Mouse (Mus musculus): ENCODE results near the gene Tuba4a. TPM values are rescaled to one million over a fixed set of nuclear protein-coding genes. Genes with fewer than 3 reads are reported as not detected.

Gene Tuba4a
- total and polyA plus RNA-seq, 3 experiments = 180 to 294 (median 192) TPM

- dilution Hi-C loops (cut with MboI; ENCODE audit: extremely low pct_ligation_motif_present, extremely low pct_unique_long_range_greater_than_20kb, low sequenced_read_pairs) = no loop called here
- no peaks in the 10 kb centered on the region for H3K79me2 ChIP-seq (replicated peaks; ENCODE audit: control insufficient read depth, extremely low read depth, insufficient read depth, poor library complexity, severe bottlenecking)
- no peak for DNase-seq (ENCODE audit: extremely low read depth)
- no peaks in the 10 kb centered on the region for H3K36me3 ChIP-seq (replicated peaks in 1 of 2; ENCODE audit: control insufficient read depth in 1 of 2, insufficient read depth in 1 of 2, low read length in 1 of 2)
- H3K27ac ChIP-seq (ENCODE audit: insufficient read depth, low read depth) = no peak overlapping the region
- H3K9me3 ChIP-seq (replicated peaks; ENCODE audit: low read length) = no peaks in the 10 kb centered on the region
- TF ChIP-seq HCFC1 (IDR thresholded peaks at IDR 0.05; ENCODE audit: low read depth, low read length) = no peak
- TF ChIP-seq MAFK (IDR thresholded peaks at IDR 0.05; ENCODE audit: insufficient replicate concordance, low read length) = no peak
- TF ChIP-seq NELFE (IDR thresholded peaks at IDR 0.05; ENCODE audit: low read depth, low read length) = no peak
- no peak for TF ChIP-seq E2F4 (IDR thresholded peaks at IDR 0.05; ENCODE audit: insufficient replicate concordance, low read depth, low read length)
- TF ChIP-seq EP300 (IDR thresholded peaks at IDR 0.05; ENCODE audit: low read length) = no peak
- no peak for TF ChIP-seq SIN3A (IDR thresholded peaks at IDR 0.05; ENCODE audit: low read length)
- no peak overlapping the region for H3K9ac ChIP-seq (ENCODE audit: insufficient read depth, low read depth)
- H3K27me3 ChIP-seq (replicated peaks) = peaks cover 6% of the 10 kb centered on the region
- peaks cover 9 to 22% of the 10 kb centered on the region in 2 experiments; a peak in 2 of 4 replicates for H3K4me1 ChIP-seq (ENCODE audit: control insufficient read depth in 1 of 2, insufficient read depth in 2 of 2)
- in situ Hi-C loops (cut with MboI; ENCODE audit: low pct_ligation_motif_present, low pct_unique_long_range_greater_than_20kb, low sequenced_read_pairs) = no loop called here
- H3K4me3 ChIP-seq (replicated peaks in 1 of 3; ENCODE audit: low read depth in 2 of 3, low read length in 2 of 3, poor library complexity in 1 of 3) = no peak overlapping the region
- no peak overlapping the region for H3K4me2 ChIP-seq (ENCODE audit: insufficient read depth, low read depth, poor library complexity, severe bottlenecking)
Observed at GRCm38 (mm10) chr1:75229158-75229557, 9.5 kb upstream of the Tuba4a start.

- H3K9ac ChIP-seq (ENCODE audit: insufficient read depth, low read depth) = no peak overlapping the region
- in situ Hi-C loops (cut with MboI; ENCODE audit: low pct_ligation_motif_present, low pct_unique_long_range_greater_than_20kb, low sequenced_read_pairs) = no loop called here
- H3K36me3 ChIP-seq (replicated peaks in 1 of 2; ENCODE audit: control insufficient read depth in 1 of 2, insufficient read depth in 1 of 2, low read length in 1 of 2) = no peaks in the 10 kb centered on the region
- dilution Hi-C loops (cut with MboI; ENCODE audit: extremely low pct_ligation_motif_present, extremely low pct_unique_long_range_greater_than_20kb, low sequenced_read_pairs) = no loop called here
- H3K9me3 ChIP-seq (replicated peaks; ENCODE audit: low read length) = no peaks in the 10 kb centered on the region
- TF ChIP-seq TBP (conservative IDR thresholded peaks at IDR 0.05; ENCODE audit: low read depth, low read length) (no peak), KAT2A (IDR thresholded peaks at IDR 0.05; ENCODE audit: insufficient replicate concordance, low read length) (no peak), ZKSCAN1 (IDR thresholded peaks at IDR 0.05; ENCODE audit: borderline replicate concordance, low read depth, low read length) (no peak), MXI1 (IDR thresholded peaks at IDR 0.05; ENCODE audit: low read depth, low read length) (no peak), POLR2AphosphoS2 (IDR thresholded peaks at IDR 0.05; ENCODE audit: low read depth, low read length) (no peak), NRF1 (IDR thresholded peaks at IDR 0.05; ENCODE audit: low read depth, low read length) (no peak), HCFC1 (IDR thresholded peaks at IDR 0.05; ENCODE audit: low read depth, low read length) (no peak), EP300 (IDR thresholded peaks at IDR 0.05; ENCODE audit: low read length) (no peak), JUND (conservative IDR thresholded peaks at IDR 0.05; ENCODE audit: low read depth, low read length) (no peak), CTCF (conservative IDR thresholded peaks at IDR 0.05 in 1 of 2, IDR thresholded peaks at IDR 0.05 in 1 of 2; ENCODE audit: low read depth in 2 of 2, low read length in 2 of 2) (no peak), PAX5 (IDR thresholded peaks at IDR 0.05; ENCODE audit: low read length) (no peak), ZC3H11A (IDR thresholded peaks at IDR 0.05; ENCODE audit: low read depth, low read length) (no peak), ZNF384 (IDR thresholded peaks at IDR 0.05; ENCODE audit: low read depth, low read length) (no peak)
- no peak overlapping the region for H3K27ac ChIP-seq (ENCODE audit: insufficient read depth, low read depth)
- DNase-seq (ENCODE audit: extremely low read depth) = no peak
- no peak overlapping the region for H3K4me3 ChIP-seq (replicated peaks in 1 of 3; ENCODE audit: low read depth in 2 of 3, low read length in 2 of 3, poor library complexity in 1 of 3)
- H3K27me3 ChIP-seq (replicated peaks) = peaks cover 6% of the 10 kb centered on the region
- peaks cover 19 to 34% of the 10 kb centered on the region in 2 experiments for H3K4me1 ChIP-seq (ENCODE audit: control insufficient read depth in 1 of 2, insufficient read depth in 2 of 2)
- no peaks in the 10 kb centered on the region for H3K79me2 ChIP-seq (replicated peaks; ENCODE audit: control insufficient read depth, extremely low read depth, insufficient read depth, poor library complexity, severe bottlenecking)
- no peak overlapping the region for H3K4me2 ChIP-seq (ENCODE audit: insufficient read depth, low read depth, poor library complexity, severe bottlenecking)
Observed at GRCm38 (mm10) chr1:75227653-75228052, 8.0 kb upstream of the Tuba4a start.
